Mouse (Mus musculus) erythroblast, embryonic 14.5 days (primary cell): ENCODE data around the gene Nrxn3.

ENCODE experiments used
- GATA1 ChIP-seq: IDR thresholded peaks from 2 replicates; pipeline ENCODE4 v1.6.1; 2012; ENCODE audit warnings: low read length, inconsistent platforms, mixed read lengths
- TAL1 ChIP-seq: IDR thresholded peaks from 3 replicates; pipeline ENCODE4 v1.6.1; 2012; ENCODE audit warnings: low read length, inconsistent platforms, mixed read lengths

DNA sequence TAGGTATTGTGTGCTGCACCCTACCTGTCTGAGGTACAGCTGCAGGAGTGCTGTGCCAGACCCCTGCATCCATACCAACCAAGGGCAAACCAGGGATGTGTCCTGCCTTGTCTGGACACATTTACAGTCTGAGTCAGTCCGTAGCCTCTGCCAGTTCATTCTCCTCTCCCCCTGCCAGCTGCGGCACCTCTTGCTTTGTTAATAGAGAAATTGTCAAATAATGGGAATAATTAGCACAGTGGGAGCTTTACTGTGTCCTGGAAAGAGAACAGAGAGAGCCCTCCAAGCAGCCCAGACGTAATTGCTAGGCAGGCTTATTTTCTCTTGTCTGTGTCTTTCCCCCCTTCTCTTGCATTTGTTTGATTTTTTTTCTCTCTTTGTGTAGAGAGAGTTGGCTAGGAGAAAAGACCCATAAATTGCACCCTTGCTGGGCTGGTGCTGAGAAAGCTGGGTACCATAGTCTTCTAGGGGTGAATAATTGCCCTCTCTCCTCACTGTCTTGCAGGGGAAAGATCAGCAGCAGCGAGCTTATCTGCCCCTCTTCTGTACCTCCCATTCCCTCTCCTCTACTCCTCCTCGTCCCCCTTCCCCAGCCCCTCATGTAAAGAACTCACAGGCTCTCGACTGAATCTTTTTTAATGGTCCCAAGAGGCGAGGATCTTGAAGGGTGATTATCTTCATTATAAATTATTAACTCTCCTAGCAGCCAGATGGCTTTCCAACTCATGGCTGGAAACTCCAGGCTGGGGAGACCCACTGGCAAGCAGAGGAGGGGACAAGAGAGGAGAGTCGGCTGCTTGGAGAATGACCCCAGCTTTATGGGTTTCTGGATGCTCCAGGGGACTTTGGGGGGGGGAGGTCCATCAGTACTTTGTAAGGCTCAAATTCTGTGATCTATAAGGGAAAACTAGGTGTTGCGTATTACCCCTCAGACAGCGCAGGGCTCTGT is 61.8 kb downstream of the Nrxn3 start:
- no peak for TF ChIP-seq TAL1
- TF ChIP-seq GATA1, result no peak
